Mouse (Mus musculus): ENCODE data around the gene Myo3b. TPM values are rescaled to one million over a fixed set of nuclear protein-coding genes. Genes with fewer than 3 reads are reported as not detected.
A peak's percentile ranks its signal among the peaks of the same experiment; 100 is the strongest.
"Not testable (repeated sequence)": the region's sequence is repeated elsewhere in the genome, so short reads cannot be mapped to it uniquely, and the experiment has no call there.

Gene Myo3b
- not detected in 2 replicates for polyA plus RNA-seq (2012; rRNA removed)

GRCm38 (mm10) chr2:70038752-70039151 lies at the start of gene Myo3b:
Myo3b (plus strand) TSS chr2:70039126.
- peaks cover 8% of the 10 kb centered on the region; the same call in 1 of the 2 replicates for H3K4me1 ChIP-seq (ENCODE audit: control insufficient read depth, insufficient read depth, insufficient read length, low read length)
- no peak within 1 kb of the TSS for H3K4me3 ChIP-seq (ENCODE audit: low read depth, low read length)
- TF ChIP-seq CTCF (IDR thresholded peaks at IDR 0.05; ENCODE audit: extremely low read depth, insufficient read length, insufficient replicate concordance, low read depth, low read length) (no peak), POLR2A (IDR thresholded peaks at IDR 0.05; ENCODE audit: low read depth, low read length) (no peak)
- H3K27me3 ChIP-seq (ENCODE audit: control insufficient read depth, insufficient read depth, low read length), result no peaks in the 10 kb centered on the region
- no peak within 1 kb of the TSS for H3K27ac ChIP-seq (ENCODE audit: insufficient read depth, low read depth, low read length)
- 68% methylated on average over 7 of the region's 7 CpGs for WGBS
- no peaks in the 10 kb centered on the region for H3K36me3 ChIP-seq (ENCODE audit: control insufficient read depth, insufficient read depth, low read length)

- H3K4me3 ChIP-seq (ENCODE audit: low read depth, low read length), result no peak overlapping the region
- H3K4me1 ChIP-seq (ENCODE audit: control insufficient read depth, insufficient read depth, insufficient read length, low read length), result no peaks in the 10 kb centered on the region
- no peak overlapping the region for H3K27ac ChIP-seq (ENCODE audit: insufficient read depth, low read depth, low read length)
- WGBS, result 96% methylated on average over 6 of the region's 6 CpGs
- no peaks in the 10 kb centered on the region for H3K27me3 ChIP-seq (ENCODE audit: control insufficient read depth, insufficient read depth, low read length)
- TF ChIP-seq CTCF (IDR thresholded peaks at IDR 0.05; ENCODE audit: extremely low read depth, insufficient read length, insufficient replicate concordance, low read depth, low read length), result no peak
- TF ChIP-seq POLR2A (IDR thresholded peaks at IDR 0.05; ENCODE audit: low read depth, low read length), result no peak
- peaks cover 35% of the 10 kb centered on the region for H3K36me3 ChIP-seq (ENCODE audit: control insufficient read depth, insufficient read depth, low read length)
Measured at GRCm38 (mm10) chr2:69989224-69989623, 49.7 kb upstream of the Myo3b start.

- Histone ChIP-seq H3K4me1 (ENCODE audit: control insufficient read depth, insufficient read depth, insufficient read length, low read length) (0 out of 2 replicates have a peak, but pooled peaks cover 2% of the 10 kb centered on the region), H3K36me3 (ENCODE audit: control insufficient read depth, insufficient read depth, low read length) (peaks cover 33% of the 10 kb centered on the region), H3K27ac (ENCODE audit: insufficient read depth, low read depth, low read length) (no peak overlapping the region), H3K27me3 (ENCODE audit: control insufficient read depth, insufficient read depth, low read length) (no peaks in the 10 kb centered on the region), H3K4me3 (ENCODE audit: low read depth, low read length) (no peak overlapping the region)
- WGBS, result 59% methylated on average over 2 of the region's 2 CpGs
- no peak for TF ChIP-seq POLR2A (IDR thresholded peaks at IDR 0.05; ENCODE audit: low read depth, low read length)
- TF ChIP-seq CTCF (IDR thresholded peaks at IDR 0.05; ENCODE audit: extremely low read depth, insufficient read length, insufficient replicate concordance, low read depth, low read length), result peak; percentile 23; the same call in 1 of the 2 replicates
Measured at GRCm38 (mm10) chr2:69990647-69991046, 48.3 kb upstream of the Myo3b start.

- not testable (repeated sequence) for H3K4me3 ChIP-seq (ENCODE audit: low read depth, low read length); H3K4me1 ChIP-seq (ENCODE audit: control insufficient read depth, insufficient read depth, insufficient read length, low read length); H3K27me3 ChIP-seq (ENCODE audit: control insufficient read depth, insufficient read depth, low read length)
- peaks cover 36% of the 10 kb centered on the region for H3K36me3 ChIP-seq (ENCODE audit: control insufficient read depth, insufficient read depth, low read length)
- H3K27ac ChIP-seq (ENCODE audit: insufficient read depth, low read depth, low read length), result peak overlapping the region; percentile 28; the same call in 1 of the 2 replicates
- WGBS, result 27% methylated on average over 3 of the region's 3 CpGs
Measured at GRCm38 (mm10) chr2:69994082-69994736, 44.7 kb upstream of the Myo3b start.

- WGBS, result 15% methylated on average over 2 of the region's 2 CpGs
- no peak overlapping the region for H3K27ac ChIP-seq (ENCODE audit: insufficient read depth, low read depth, low read length)
Measured at GRCm38 (mm10) chr2:69994779-69995178, 44.1 kb upstream of the Myo3b start.

GRCm38 (mm10) chr2:69999097-69999770 lies 39.7 kb upstream of the Myo3b start:
- Histone ChIP-seq H3K4me1 (ENCODE audit: control insufficient read depth, insufficient read depth, insufficient read length, low read length) (0 out of 2 replicates have a peak, but pooled peaks cover 2% of the 10 kb centered on the region), H3K27me3 (ENCODE audit: control insufficient read depth, insufficient read depth, low read length) (no peaks in the 10 kb centered on the region), H3K36me3 (ENCODE audit: control insufficient read depth, insufficient read depth, low read length) (peaks cover 27% of the 10 kb centered on the region), H3K4me3 (ENCODE audit: low read depth, low read length) (no peak overlapping the region), H3K27ac (ENCODE audit: insufficient read depth, low read depth, low read length) (no peak overlapping the region)
- TF ChIP-seq CTCF (IDR thresholded peaks at IDR 0.05; ENCODE audit: extremely low read depth, insufficient read length, insufficient replicate concordance, low read depth, low read length) (no peak), POLR2A (IDR thresholded peaks at IDR 0.05; ENCODE audit: low read depth, low read length) (no peak)
- WGBS, result 91% methylated on average over 7 of the region's 7 CpGs

More at GRCm38 (mm10) chr2:69994779-69995178, 44.1 kb upstream of the Myo3b start:
- 0 out of 2 replicates have a peak, but pooled peaks cover 2% of the 10 kb centered on the region for H3K4me1 ChIP-seq (ENCODE audit: control insufficient read depth, insufficient read depth, insufficient read length, low read length)
- no peak overlapping the region for H3K4me3 ChIP-seq (ENCODE audit: low read depth, low read length)
- H3K36me3 ChIP-seq (ENCODE audit: control insufficient read depth, insufficient read depth, low read length), result peaks cover 31% of the 10 kb centered on the region
- TF ChIP-seq POLR2A (IDR thresholded peaks at IDR 0.05; ENCODE audit: low read depth, low read length) (no peak), CTCF (IDR thresholded peaks at IDR 0.05; ENCODE audit: extremely low read depth, insufficient read length, insufficient replicate concordance, low read depth, low read length) (no peak)
- H3K27me3 ChIP-seq (ENCODE audit: control insufficient read depth, insufficient read depth, low read length), result no peaks in the 10 kb centered on the region

- no peak overlapping the region for H3K27ac ChIP-seq (ENCODE audit: insufficient read depth, low read depth, low read length)
- H3K36me3 ChIP-seq (ENCODE audit: control insufficient read depth, insufficient read depth, low read length), result peaks cover 28% of the 10 kb centered on the region
- H3K4me3 ChIP-seq (ENCODE audit: low read depth, low read length), result no peak overlapping the region
- H3K27me3 ChIP-seq (ENCODE audit: control insufficient read depth, insufficient read depth, low read length), result no peaks in the 10 kb centered on the region
- TF ChIP-seq POLR2A (IDR thresholded peaks at IDR 0.05; ENCODE audit: low read depth, low read length) (no peak), CTCF (IDR thresholded peaks at IDR 0.05; ENCODE audit: extremely low read depth, insufficient read length, insufficient replicate concordance, low read depth, low read length) (no peak)
- WGBS, result 83% methylated on average over 6 of the region's 6 CpGs
- H3K4me1 ChIP-seq (ENCODE audit: control insufficient read depth, insufficient read depth, insufficient read length, low read length), result no peaks in the 10 kb centered on the region
Measured at GRCm38 (mm10) chr2:70000316-70000715, 38.6 kb upstream of the Myo3b start.
